Mouse (Mus musculus) heart, postnatal 0 days (tissue): ENCODE measurements around the gene Mttp. TPM values are rescaled to one million over a fixed set of nuclear protein-coding genes. Genes with fewer than 3 reads are reported as not detected.

Experiments
- ATAC-seq: fragments of 200-750 bp; cut with Nextera tagmentation; 2 replicates; pipeline ENCODE4 v1.8.0; 2017; ENCODE audit warnings: low read depth, moderate number of reproducible peaks, moderate library complexity; ENCODE audit not compliant: insufficient read depth
- DNase-seq: peaks from one replicate; pipeline ENCODE4 v3.0.0-alpha.2; 2016; ENCODE audit warnings: low spot score
- H3K27ac ChIP-seq: fragments of 300-500 bp; sonication (generic); 2 replicates; pipeline ENCODE4 v1.5.1; 2014; ENCODE audit warnings: low read depth, mild to moderate bottlenecking
- H3K27me3 ChIP-seq: fragments of 300-500 bp; sonication (generic); 2 replicates; pipeline ENCODE4 v1.6.1; 2014; ENCODE audit warnings: low read length, mixed read lengths; ENCODE audit not compliant: control insufficient read depth, insufficient read depth
- H3K36me3 ChIP-seq: fragments of 300-500 bp; sonication (generic); replicated peaks from 2 replicates; pipeline ENCODE4 v1.6.1; 2014; ENCODE audit warnings: low read length, mixed read lengths; ENCODE audit not compliant: control insufficient read depth, insufficient read depth
- H3K4me1 ChIP-seq: fragments of 300-500 bp; sonication (generic); 2 replicates; pipeline ENCODE4 v1.6.1; 2014; ENCODE audit warnings: antibody characterized with exemption; ENCODE audit not compliant: control insufficient read depth, insufficient read depth
- H3K4me2 ChIP-seq: fragments of 300-500 bp; sonication (generic); 2 replicates; pipeline ENCODE4 v1.6.1; 2014; ENCODE audit warnings: low read depth, mild to moderate bottlenecking, low read length, moderate library complexity
- H3K4me3 ChIP-seq: fragments of 300-500 bp; sonication (generic); 2 replicates; pipeline ENCODE4 v1.5.1; 2014; ENCODE audit warnings: low read depth, low read length
- H3K9ac ChIP-seq: fragments of 300-500 bp; sonication (generic); replicated peaks from 2 replicates; pipeline ENCODE4 v1.6.1; 2014; ENCODE audit warnings: low read depth, low read length, mixed read lengths
- H3K9me3 ChIP-seq: fragments of 300-500 bp; sonication (generic); replicated peaks from 2 replicates; pipeline ENCODE4 v1.6.1; 2016; ENCODE audit warnings: low read length; ENCODE audit not compliant: control insufficient read depth
- CTCF ChIP-seq: IDR thresholded peaks from 2 replicates; pipeline ENCODE4 v1.5.1; 2016; ENCODE audit warnings: antibody characterized with exemption, control low read depth, low read depth
- EP300 ChIP-seq: IDR thresholded peaks from 2 replicates; pipeline ENCODE4 v1.6.1; 2016; ENCODE audit warnings: antibody characterized with exemption, low read depth
- WGBS: fragments of 180-500 bp; shearing (Covaris S2); extraction: QIAGEN DNeasy Blood & Tissue Kit; methylation state at CpG from one replicate; pipeline ENCODE4 v1.1.7; 2014; 5-methylcytosine and 5-hydroxymethylcytosine counted together
- polyA plus RNA-seq: library from polyadenylated mRNA; unstranded; fragments of >200 nt; fragmentation: Nextera tagmentation; extraction: Ambion mirVana; gene quantifications from 2 replicates; pipeline ENCODE4 v1.2.1, GENCODE M21; 2015
- total RNA-seq: library from RNA; depleted of rRNA; stranded (reverse); fragments of >200 nt; gene quantifications from 2 replicates; pipeline ENCODE4 v1.2.3, GENCODE M21; 2014; ENCODE audit warnings: low replicate concordance

Mttp gene
- total and polyA plus RNA-seq, 2 experiments from 2014 or later: 3.9 to 5.9 TPM

GRCm38 (mm10) chr3:138156651-138157050 is 11.9 kb upstream of the Mttp start:
- peaks cover 12% of the 10 kb centered on the region; the same call in 1 of the 2 replicates for H3K36me3 ChIP-seq
- H3K4me1 ChIP-seq: no peaks in the 10 kb centered on the region
- no peak for ATAC-seq
- no peak overlapping the region for H3K4me2 ChIP-seq
- H3K27me3 ChIP-seq: no peaks in the 10 kb centered on the region
- no peak overlapping the region for H3K27ac ChIP-seq
- TF ChIP-seq EP300: no peak
- no peak for TF ChIP-seq CTCF
- H3K9ac ChIP-seq: no peak overlapping the region
- 78% methylated on average over 10 of the region's 10 CpGs for WGBS
- DNase-seq: no peak
- no peak overlapping the region for H3K4me3 ChIP-seq
- no peaks in the 10 kb centered on the region for H3K9me3 ChIP-seq

GRCm38 (mm10) chr3:138155062-138155461 is 10.3 kb upstream of the Mttp start:
- H3K36me3 ChIP-seq: peaks cover 18% of the 10 kb centered on the region; the same call in 1 of the 2 replicates
- DNase-seq (no peak), ATAC-seq (no peak)
- no peaks in the 10 kb centered on the region for H3K9me3 ChIP-seq
- no peak overlapping the region for H3K4me2 ChIP-seq
- no peak overlapping the region for H3K9ac ChIP-seq
- TF ChIP-seq EP300 (no peak), CTCF (no peak)
- H3K4me1 ChIP-seq: no peaks in the 10 kb centered on the region
- H3K4me3 ChIP-seq: no peak overlapping the region
- 89% methylated on average over 4 of the region's 4 CpGs for WGBS
- H3K27me3 ChIP-seq: no peaks in the 10 kb centered on the region
- no peak overlapping the region for H3K27ac ChIP-seq

GRCm38 (mm10) chr3:138148811-138149210 is 4.0 kb upstream of the Mttp start:
- no peak overlapping the region for H3K4me3 ChIP-seq
- no peaks in the 10 kb centered on the region for H3K4me1 ChIP-seq
- no peak for TF ChIP-seq CTCF
- TF ChIP-seq EP300: no peak
- H3K9ac ChIP-seq: no peak overlapping the region
- H3K27me3 ChIP-seq: no peaks in the 10 kb centered on the region
- no peaks in the 10 kb centered on the region for H3K9me3 ChIP-seq
- no peak overlapping the region for H3K27ac ChIP-seq
- WGBS: 87% methylated on average over 2 of the region's 2 CpGs
- no peak for ATAC-seq
- H3K36me3 ChIP-seq: peaks cover 10% of the 10 kb centered on the region; the same call in 1 of the 2 replicates
- H3K4me2 ChIP-seq: no peak overlapping the region
- no peak for DNase-seq

GRCm38 (mm10) chr3:138144060-138144641 is 617 bp downstream of the Mttp start:
- H3K27me3 ChIP-seq: no peaks in the 10 kb centered on the region
- DNase-seq (peak; percentile 60), ATAC-seq (no peak)
- peak overlapping the region; percentile 90 for H3K4me2 ChIP-seq
- H3K4me1 ChIP-seq: no peaks in the 10 kb centered on the region
- no peak for TF ChIP-seq EP300
- TF ChIP-seq CTCF: no peak
- H3K4me3 ChIP-seq: peak overlapping the region; percentile 73
- H3K36me3 ChIP-seq: no peaks in the 10 kb centered on the region
- peak overlapping the region; percentile 98 for H3K27ac ChIP-seq
- H3K9me3 ChIP-seq: no peaks in the 10 kb centered on the region
- WGBS: under 1% methylated on average over 18 of the region's 18 CpGs
- H3K9ac ChIP-seq: peak overlapping the region; percentile 67

GRCm38 (mm10) chr3:138143315-138144059 is 1.3 kb downstream of the Mttp start, which contains the start of gene Trmt10a:
TSS of gene Trmt10a (plus strand) at chr3:138143448.
- Histone ChIP-seq H3K9ac (peak within 1 kb of the TSS; percentile 67), H3K27ac (peak within 1 kb of the TSS; percentile 98), H3K36me3 (no peaks in the 10 kb centered on the region), H3K4me1 (no peaks in the 10 kb centered on the region), H3K27me3 (no peaks in the 10 kb centered on the region), H3K4me2 (peak within 1 kb of the TSS; percentile 90), H3K4me3 (peak within 1 kb of the TSS; percentile 73), H3K9me3 (no peaks in the 10 kb centered on the region)
- ATAC-seq: peak; percentile 97
- WGBS: under 1% methylated on average over 70 of the region's 70 CpGs
- TF ChIP-seq CTCF (peak; percentile 41), EP300 (peak; percentile 52; the same call in 1 of the 2 replicates)
- DNase-seq: peak; percentile 99
